Mouse (Mus musculus): ENCODE data around the gene Pnrc2. TPM values are rescaled to one million over a fixed set of nuclear protein-coding genes. Genes with fewer than 3 reads are reported as not detected.

Pnrc2 gene
- polyA plus RNA-seq, 1 experiment = 37.3 TPM

GRCm38 (mm10) chr4:135872589-135873391 lies 860 bp downstream of the Pnrc2 start:
- 5% methylated on average over 17 of the region's 17 CpGs for WGBS
- peak overlapping the region; percentile 99 for H3K27ac ChIP-seq (ENCODE audit: control insufficient read depth, insufficient read depth, low read depth, low read length, poor library complexity)
- TF ChIP-seq CTCF (IDR thresholded peaks at IDR 0.05; ENCODE audit: control insufficient read depth, insufficient read depth, low read length) = no peak
- no peak for TF ChIP-seq POLR2A (IDR thresholded peaks at IDR 0.05; ENCODE audit: borderline replicate concordance, control insufficient read depth, low read depth, low read length)
- peak overlapping the region; percentile 73 for H3K4me3 ChIP-seq (replicated peaks; ENCODE audit: control insufficient read depth, low read depth, low read length)
- peaks cover 10% of the 10 kb centered on the region for H3K4me1 ChIP-seq (ENCODE audit: control insufficient read depth, insufficient read depth, low read length)

- TF ChIP-seq CTCF (IDR thresholded peaks at IDR 0.05; ENCODE audit: control insufficient read depth, insufficient read depth, low read length) (no peak), POLR2A (IDR thresholded peaks at IDR 0.05; ENCODE audit: borderline replicate concordance, control insufficient read depth, low read depth, low read length) (no peak)
- Histone ChIP-seq H3K27ac (ENCODE audit: control insufficient read depth, insufficient read depth, low read depth, low read length, poor library complexity) (no peak overlapping the region), H3K4me3 (replicated peaks; ENCODE audit: control insufficient read depth, low read depth, low read length) (no peak overlapping the region), H3K4me1 (ENCODE audit: control insufficient read depth, insufficient read depth, low read length) (peaks cover 9% of the 10 kb centered on the region)
- 28% methylated on average over 3 of the region's 3 CpGs for WGBS
Observed at GRCm38 (mm10) chr4:135872015-135872414, 1.6 kb downstream of the Pnrc2 start.

- no peak overlapping the region for H3K4me3 ChIP-seq (replicated peaks; ENCODE audit: control insufficient read depth, low read depth, low read length)
- peaks cover 5% of the 10 kb centered on the region for H3K4me1 ChIP-seq (ENCODE audit: control insufficient read depth, insufficient read depth, low read length)
- H3K27ac ChIP-seq (ENCODE audit: control insufficient read depth, insufficient read depth, low read depth, low read length, poor library complexity) = no peak overlapping the region
- TF ChIP-seq CTCF (IDR thresholded peaks at IDR 0.05; ENCODE audit: control insufficient read depth, insufficient read depth, low read length) (no peak), POLR2A (IDR thresholded peaks at IDR 0.05; ENCODE audit: borderline replicate concordance, control insufficient read depth, low read depth, low read length) (no peak)
- 22% methylated on average over 2 of the region's 2 CpGs for WGBS
Observed at GRCm38 (mm10) chr4:135870227-135871023, 3.2 kb downstream of the Pnrc2 start.

GRCm38 (mm10) chr4:135868996-135869395 lies 4.7 kb downstream of the Pnrc2 start:
- no peaks in the 10 kb centered on the region; the same call in 1 of the 2 replicates for H3K4me1 ChIP-seq (ENCODE audit: control insufficient read depth, insufficient read depth, low read length)
- no peak overlapping the region for H3K27ac ChIP-seq (ENCODE audit: control insufficient read depth, insufficient read depth, low read depth, low read length, poor library complexity)
- 12% methylated on average over 2 of the region's 2 CpGs for WGBS
- TF ChIP-seq CTCF (IDR thresholded peaks at IDR 0.05; ENCODE audit: control insufficient read depth, insufficient read depth, low read length) = no peak
- TF ChIP-seq POLR2A (IDR thresholded peaks at IDR 0.05; ENCODE audit: borderline replicate concordance, control insufficient read depth, low read depth, low read length) = no peak
- no peak overlapping the region for H3K4me3 ChIP-seq (replicated peaks; ENCODE audit: control insufficient read depth, low read depth, low read length)

- no peak overlapping the region for H3K27ac ChIP-seq (ENCODE audit: control insufficient read depth, insufficient read depth, low read depth, low read length, poor library complexity)
- 12% methylated on average over 7 of the region's 7 CpGs for WGBS
- TF ChIP-seq POLR2A (IDR thresholded peaks at IDR 0.05; ENCODE audit: borderline replicate concordance, control insufficient read depth, low read depth, low read length) (no peak), CTCF (IDR thresholded peaks at IDR 0.05; ENCODE audit: control insufficient read depth, insufficient read depth, low read length) (no peak)
- H3K4me1 ChIP-seq (ENCODE audit: control insufficient read depth, insufficient read depth, low read length) = peaks cover 2% of the 10 kb centered on the region; the same call in 1 of the 2 replicates
- peak overlapping the region; percentile 46 for H3K4me3 ChIP-seq (replicated peaks; ENCODE audit: control insufficient read depth, low read depth, low read length)
Observed at GRCm38 (mm10) chr4:135857597-135858186, 16.0 kb downstream of the Pnrc2 start.

GRCm38 (mm10) chr4:135856223-135857091 lies 17.2 kb downstream of the Pnrc2 start:
- no peak for TF ChIP-seq CTCF (IDR thresholded peaks at IDR 0.05; ENCODE audit: control insufficient read depth, insufficient read depth, low read length)
- TF ChIP-seq POLR2A (IDR thresholded peaks at IDR 0.05; ENCODE audit: borderline replicate concordance, control insufficient read depth, low read depth, low read length) = no peak
- H3K27ac ChIP-seq (ENCODE audit: control insufficient read depth, insufficient read depth, low read depth, low read length, poor library complexity) = peak overlapping the region; percentile 99
- H3K4me3 ChIP-seq (replicated peaks; ENCODE audit: control insufficient read depth, low read depth, low read length) = peak overlapping the region; percentile 82
- peaks cover 2% of the 10 kb centered on the region; the same call in 1 of the 2 replicates for H3K4me1 ChIP-seq (ENCODE audit: control insufficient read depth, insufficient read depth, low read length)
- WGBS = under 1% methylated on average over 91 of the region's 91 CpGs

- Histone ChIP-seq H3K4me1 (ENCODE audit: control insufficient read depth, insufficient read depth, low read length) (peaks cover 2% of the 10 kb centered on the region; the same call in 1 of the 2 replicates), H3K27ac (ENCODE audit: control insufficient read depth, insufficient read depth, low read depth, low read length, poor library complexity) (peak within 1 kb of the TSS; percentile 99), H3K4me3 (replicated peaks; ENCODE audit: control insufficient read depth, low read depth, low read length) (peak within 1 kb of the TSS; percentile 82)
- peak; percentile 93 for TF ChIP-seq POLR2A (IDR thresholded peaks at IDR 0.05; ENCODE audit: borderline replicate concordance, control insufficient read depth, low read depth, low read length)
- TF ChIP-seq CTCF (IDR thresholded peaks at IDR 0.05; ENCODE audit: control insufficient read depth, insufficient read depth, low read length) = no peak
- 1% methylated on average over 65 of the region's 67 CpGs for WGBS
Observed at GRCm38 (mm10) chr4:135855536-135856222, 18.0 kb downstream of the Pnrc2 start, which contains the start of gene Srsf10. Gene Srsf10, plus strand, starts transcription at chr4:135855747.
